Mouse (Mus musculus) frontal cortex, adult 2 months (tissue): Measurements from ENCODE around the gene Mylk2. TPM values are rescaled to one million over a fixed set of nuclear protein-coding genes. Genes with fewer than 3 reads are reported as not detected.
A peak's percentile ranks its signal among the peaks of the same experiment; 100 is the strongest.

Experiments
- DNase-seq, 2 experiments: peaks; one replicate each; pipeline ENCODE4 v3.0.0; 2022; ENCODE audit warnings: low spot score in 1 of 2; ENCODE audit errors: extremely low spot score in 1 of 2
- polyA plus RNA-seq: library from polyadenylated mRNA; depleted of rRNA; stranded (reverse); fragments of >200 nt; gene quantifications from 2 replicates; pipeline ENCODE4 v1.2.3, GENCODE M21; 2012; rRNA removed

The Mylk2 gene
- polyA plus RNA-seq, 1 experiment = not detected

DNA sequence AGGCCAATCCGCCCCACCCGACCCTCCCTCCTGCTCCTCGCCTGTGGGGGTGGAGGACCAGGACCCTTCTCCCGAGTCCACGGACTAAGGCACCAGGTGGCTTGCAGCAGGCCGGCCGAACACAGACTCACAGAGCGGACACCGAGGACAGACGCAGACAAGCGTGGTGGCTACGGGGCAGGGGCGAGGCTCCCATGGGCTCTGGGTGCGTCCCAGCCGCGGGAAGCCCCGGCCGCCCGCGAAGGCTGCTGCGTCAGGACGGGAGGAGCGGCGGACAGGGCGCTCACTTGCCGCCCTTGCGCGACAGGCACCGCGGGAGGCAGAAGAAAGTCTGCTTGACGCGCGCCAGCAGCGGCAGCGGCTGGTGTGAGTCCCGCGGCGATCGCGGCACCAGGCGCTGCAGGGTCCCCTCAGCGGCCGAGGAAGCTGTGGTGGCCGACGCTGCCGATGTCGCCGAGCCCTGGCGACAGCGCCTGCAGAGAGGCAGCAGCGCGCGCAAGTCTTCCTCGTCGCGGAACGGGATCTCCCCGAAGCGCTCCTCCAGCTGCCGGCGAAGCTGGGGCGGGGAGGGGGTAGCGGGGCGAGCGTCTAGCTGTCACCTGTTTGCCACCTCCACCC, 31.9 kb downstream of the Mylk2 start:
- DNase-seq = no peak

- no peak for DNase-seq
Observed at GRCm38 (mm10) chr2:152943568-152943967, 32.4 kb downstream of the Mylk2 start.

DNA sequence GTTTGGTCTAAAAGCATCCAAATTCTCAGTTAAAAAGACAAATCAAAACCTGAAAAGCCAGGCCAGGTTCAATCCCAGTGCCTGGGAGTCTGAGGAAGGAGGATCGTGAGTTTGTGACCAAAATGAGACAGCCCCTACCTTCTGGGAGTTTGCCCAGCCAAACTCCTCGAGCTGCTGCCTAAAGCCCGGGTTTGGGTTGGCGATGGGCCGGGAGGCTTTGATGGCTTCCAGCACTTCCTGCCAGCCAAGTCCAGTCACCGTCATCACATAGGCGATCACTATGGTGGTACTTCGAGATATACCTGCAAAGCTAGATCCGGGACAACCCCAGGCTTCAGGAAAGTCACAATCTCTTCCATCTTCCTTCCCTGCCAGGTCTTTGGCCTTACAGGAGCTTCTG, 32.9 kb downstream of the Mylk2 start:
- DNase-seq = no peak

DNA sequence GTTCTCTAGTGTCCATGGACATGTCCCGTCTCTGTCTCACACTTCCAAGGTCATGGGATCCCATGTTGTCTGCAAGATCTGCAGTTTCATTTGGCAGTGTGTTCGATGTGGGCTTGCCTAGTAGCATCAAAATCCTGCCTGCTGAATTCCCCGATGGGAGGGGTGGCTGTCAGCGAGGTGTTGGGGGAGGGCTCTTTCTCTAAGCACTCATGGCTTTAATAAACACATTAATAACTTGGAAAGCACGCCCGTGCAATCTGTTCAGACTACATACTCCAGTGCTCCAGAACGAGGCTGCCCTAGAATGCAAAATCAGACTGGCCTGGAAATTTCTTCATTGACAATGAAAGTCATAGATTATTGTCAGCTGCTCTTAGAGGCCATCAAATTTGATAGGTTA, 35.9 kb downstream of the Mylk2 start:
- no peak for DNase-seq

GRCm38 (mm10) chr2:152948438-152949020, 37.4 kb downstream of the Mylk2 start:
- no peak for DNase-seq

GRCm38 (mm10) chr2:152950358-152951064, 39.4 kb downstream of the Mylk2 start:
- DNase-seq = no peak

GRCm38 (mm10) chr2:152951065-152951849, 40.1 kb downstream of the Mylk2 start, which contains the start of gene Dusp15:
Dusp15 (minus strand) TSS chr2:152951698.
- peak in 1 of 2 experiments; percentile 66 for DNase-seq

DNA sequence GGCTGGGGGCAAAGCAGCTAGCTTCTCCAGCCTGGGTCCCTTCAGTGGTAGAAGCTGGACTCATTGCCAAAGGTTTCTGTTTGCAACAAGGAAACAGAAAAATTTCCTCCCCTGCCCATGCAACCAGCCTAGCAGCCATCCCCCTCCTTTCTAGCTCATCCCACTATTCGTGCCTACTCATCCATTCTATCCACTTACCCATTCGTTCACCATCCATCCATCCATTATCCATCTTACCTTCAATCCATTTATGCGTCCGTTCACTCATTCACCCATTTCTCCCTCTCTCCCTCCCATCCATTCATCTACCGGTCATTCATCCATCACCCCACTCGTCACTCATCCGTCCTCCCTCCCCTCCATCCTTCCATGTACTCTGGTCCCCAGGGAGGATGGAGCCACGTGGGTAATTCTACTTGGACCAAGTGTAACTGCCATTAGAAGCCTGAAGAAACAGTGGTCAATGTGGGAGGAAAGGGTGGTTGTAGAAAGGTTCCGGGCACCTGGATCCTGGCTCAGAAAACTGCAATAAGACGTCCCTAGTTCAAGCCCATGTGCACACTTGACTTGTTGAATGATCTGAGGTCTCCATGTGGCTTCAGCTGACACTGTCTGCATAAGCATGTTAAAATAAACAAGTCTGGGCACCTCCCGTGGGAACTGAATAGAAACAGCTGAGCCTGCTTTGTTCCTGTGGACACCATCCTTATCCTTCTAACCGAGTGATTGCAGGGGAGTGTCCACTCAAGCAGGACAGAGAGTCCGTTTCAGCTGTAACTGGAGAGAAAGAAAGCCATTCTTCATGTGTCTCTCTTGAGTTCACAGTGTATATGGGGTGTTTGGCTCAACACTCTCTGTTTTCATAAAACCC, 40.9 kb downstream of the Mylk2 start:
- DNase-seq = no peak

DNA sequence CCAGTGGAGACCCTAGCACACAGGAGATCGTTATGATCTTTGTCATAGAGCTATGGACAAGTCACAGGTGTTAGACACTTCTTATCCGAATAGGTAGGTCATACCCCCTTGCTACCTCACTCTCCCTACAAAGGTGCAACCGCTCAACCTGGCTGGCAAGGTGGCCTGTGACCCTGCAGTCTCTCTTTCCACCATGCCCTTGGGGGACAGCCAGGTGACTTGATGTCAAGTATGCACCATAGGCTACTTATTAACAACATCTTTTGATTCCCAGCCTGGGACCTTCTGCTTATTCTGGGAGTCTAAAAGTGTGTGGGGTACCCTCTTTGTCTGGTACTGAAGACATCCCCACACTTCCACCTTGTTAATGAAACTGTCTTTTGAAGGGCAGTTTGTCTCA, 47.0 kb downstream of the Mylk2 start:
- DNase-seq = no peak

- DNase-seq = peak; percentile 83 to 87
Observed at GRCm38 (mm10) chr2:152962091-152962793, 51.1 kb downstream of the Mylk2 start, which contains the start of gene Ttll9. Ttll9 (plus strand) TSS chr2:152962485.

- no peak for DNase-seq
Observed at GRCm38 (mm10) chr2:152965555-152965954, 54.4 kb downstream of the Mylk2 start.

Other genes starting within 250 kb of the Mylk2 start
- 82.4 and 82.7 TPM in 2 replicates for gene H13, start 241.9 kb upstream of the Mylk2 start, polyA plus RNA-seq
- gene Mcts2, start 224.3 kb upstream of the Mylk2 start, polyA plus RNA-seq = 18.9 and 19.0 TPM in 2 replicates
- gene Id1, start 175.1 kb upstream of the Mylk2 start, polyA plus RNA-seq = 81.5 and 93.8 TPM in 2 replicates
- gene Cox4i2, start 157.2 kb upstream of the Mylk2 start, polyA plus RNA-seq = 6.9 and 7.6 TPM in 2 replicates
- 91.7 and 91.8 TPM in 2 replicates for gene Bcl2l1, start 79.6 kb upstream of the Mylk2 start, polyA plus RNA-seq
- gene Tpx2, start 63.4 kb upstream of the Mylk2 start, polyA plus RNA-seq = 1.6 and 1.7 TPM in 2 replicates
- gene Foxs1, start 21.9 kb downstream of the Mylk2 start, polyA plus RNA-seq = 1.1 and 1.5 TPM in 2 replicates
- gene Dusp15, start 40.3 kb downstream of the Mylk2 start, polyA plus RNA-seq = 30.1 and 34.9 TPM in 2 replicates
- 1.6 and 1.9 TPM in 2 replicates for gene Ttll9, start 51.1 kb downstream of the Mylk2 start, polyA plus RNA-seq
- gene Pdrg1, start 104.1 kb downstream of the Mylk2 start, polyA plus RNA-seq = 86.3 and 86.6 TPM in 2 replicates
- gene Xkr7, start 120.5 kb downstream of the Mylk2 start, polyA plus RNA-seq = 1.5 and 1.8 TPM in 2 replicates
- 12.2 and 16.4 TPM in 2 replicates for gene Ccm2l, start 154.6 kb downstream of the Mylk2 start, polyA plus RNA-seq
- 2.2 and 2.9 TPM in 2 replicates for gene Hck, start 197.1 kb downstream of the Mylk2 start, polyA plus RNA-seq
- 69.2 and 70.6 TPM in 2 replicates for gene Tm9sf4, start 250.0 kb downstream of the Mylk2 start, polyA plus RNA-seq